Mouse (Mus musculus): ENCODE results near the gene Olfr316. TPM values are rescaled to one million over a fixed set of nuclear protein-coding genes. Genes with fewer than 3 reads are reported as not detected.
"Not testable (repeated sequence)": the region's sequence is repeated elsewhere in the genome, so short reads cannot be mapped to it uniquely, and the experiment has no call there.

Olfr316 gene
- total RNA-seq (2012; rRNA removed) = not detected in 2 replicates
- total RNA-seq (2014; rRNA removed) = not detected in 2 replicates
- not detected in 2 replicates for polyA plus RNA-seq (2012; ENCODE audit: insufficient read length, low read depth)

- Histone ChIP-seq H3K9me3 (replicated peaks; ENCODE audit: low read length) (no peaks in the 10 kb centered on the region), H3K36me3 (replicated peaks in 1 of 2; ENCODE audit: control insufficient read depth in 1 of 2, insufficient read depth in 1 of 2, low read length in 1 of 2) (no peaks in the 10 kb centered on the region), H3K9ac (ENCODE audit: insufficient read depth, low read depth) (no peak within 1 kb of the TSS), H3K4me3 (replicated peaks in 1 of 3; ENCODE audit: low read depth in 2 of 3, low read length in 2 of 3, poor library complexity in 1 of 3) (no peak within 1 kb of the TSS), H3K4me2 (ENCODE audit: insufficient read depth, low read depth, poor library complexity, severe bottlenecking) (no peak within 1 kb of the TSS), H3K4me1 (ENCODE audit: control insufficient read depth in 1 of 2, insufficient read depth in 2 of 2) (no peaks in the 10 kb centered on the region), H3K27me3 (replicated peaks) (peaks cover 38% of the 10 kb centered on the region), H3K79me2 (replicated peaks; ENCODE audit: control insufficient read depth, extremely low read depth, insufficient read depth, poor library complexity, severe bottlenecking) (no peaks in the 10 kb centered on the region), H3K27ac (ENCODE audit: insufficient read depth, low read depth) (no peak within 1 kb of the TSS)
- in situ Hi-C loops (cut with MboI; ENCODE audit: low pct_ligation_motif_present, low pct_unique_long_range_greater_than_20kb, low sequenced_read_pairs) (no loop called here), dilution Hi-C loops (cut with MboI; ENCODE audit: extremely low pct_ligation_motif_present, extremely low pct_unique_long_range_greater_than_20kb, low sequenced_read_pairs) (no loop called here)
- TF ChIP-seq RCOR1 (conservative IDR thresholded peaks at IDR 0.05; ENCODE audit: low read depth, low read length) (no peak), UBTF (IDR thresholded peaks at IDR 0.05; ENCODE audit: low read depth, low read length) (no peak), ZC3H11A (IDR thresholded peaks at IDR 0.05; ENCODE audit: low read depth, low read length) (no peak), MAFK (IDR thresholded peaks at IDR 0.05; ENCODE audit: insufficient replicate concordance, low read length) (no peak), MAZ (IDR thresholded peaks at IDR 0.05; ENCODE audit: low read depth, low read length) (no peak), POLR2A (IDR thresholded peaks at IDR 0.05; ENCODE audit: low read depth, low read length) (no peak), JUN (IDR thresholded peaks at IDR 0.05; ENCODE audit: insufficient read depth, low read depth, low read length) (no peak), POLR2AphosphoS2 (IDR thresholded peaks at IDR 0.05; ENCODE audit: low read depth, low read length) (no peak), SMC3 (IDR thresholded peaks at IDR 0.05; ENCODE audit: low read depth, low read length) (no peak), NRF1 (IDR thresholded peaks at IDR 0.05; ENCODE audit: low read depth, low read length) (no peak)
- no peak for DNase-seq (ENCODE audit: extremely low read depth)
Observed at GRCm38 (mm10) chr11:58752434-58752833, at the start of gene Olfr316. Gene Olfr316 (plus strand): TSS chr11:58752734.

- in situ Hi-C loops (cut with MboI; ENCODE audit: low pct_ligation_motif_present, low pct_unique_long_range_greater_than_20kb, low sequenced_read_pairs) = no loop called here
- Histone ChIP-seq H3K4me2 (ENCODE audit: insufficient read depth, low read depth, poor library complexity, severe bottlenecking) (no peak overlapping the region), H3K79me2 (replicated peaks; ENCODE audit: control insufficient read depth, extremely low read depth, insufficient read depth, poor library complexity, severe bottlenecking) (no peaks in the 10 kb centered on the region), H3K4me1 (ENCODE audit: control insufficient read depth in 1 of 2, insufficient read depth in 2 of 2) (no peaks in the 10 kb centered on the region), H3K27ac (ENCODE audit: insufficient read depth, low read depth) (no peak overlapping the region), H3K36me3 (replicated peaks in 1 of 2; ENCODE audit: control insufficient read depth in 1 of 2, insufficient read depth in 1 of 2, low read length in 1 of 2) (no peaks in the 10 kb centered on the region), H3K9me3 (replicated peaks; ENCODE audit: low read length) (no peaks in the 10 kb centered on the region), H3K4me3 (replicated peaks in 1 of 3; ENCODE audit: low read depth in 2 of 3, low read length in 2 of 3, poor library complexity in 1 of 3) (no peak overlapping the region), H3K9ac (ENCODE audit: insufficient read depth, low read depth) (no peak overlapping the region), H3K27me3 (replicated peaks) (peaks cover 47% of the 10 kb centered on the region)
- TF ChIP-seq CHD1 (IDR thresholded peaks at IDR 0.05; ENCODE audit: low read depth, low read length) = no peak
- TF ChIP-seq SIN3A (IDR thresholded peaks at IDR 0.05; ENCODE audit: low read length) = no peak
- TF ChIP-seq TCF12 (IDR thresholded peaks at IDR 0.05; ENCODE audit: low read depth, low read length) = no peak
- no peak for TF ChIP-seq POLR2AphosphoS2 (IDR thresholded peaks at IDR 0.05; ENCODE audit: low read depth, low read length)
- no peak for TF ChIP-seq MXI1 (IDR thresholded peaks at IDR 0.05; ENCODE audit: low read depth, low read length)
- TF ChIP-seq CHD2 (IDR thresholded peaks at IDR 0.05; ENCODE audit: low read length) = no peak
- dilution Hi-C loops (cut with MboI; ENCODE audit: extremely low pct_ligation_motif_present, extremely low pct_unique_long_range_greater_than_20kb, low sequenced_read_pairs) = no loop called here
- no peak for DNase-seq (ENCODE audit: extremely low read depth)
Observed at GRCm38 (mm10) chr11:58709086-58709485, 43.4 kb upstream of the Olfr316 start.

- in situ Hi-C loops (cut with MboI; ENCODE audit: low pct_ligation_motif_present, low pct_unique_long_range_greater_than_20kb, low sequenced_read_pairs); H3K36me3 ChIP-seq (replicated peaks in 1 of 2; ENCODE audit: control insufficient read depth in 1 of 2, insufficient read depth in 1 of 2, low read length in 1 of 2); H3K9me3 ChIP-seq (replicated peaks; ENCODE audit: low read length); H3K9ac ChIP-seq (ENCODE audit: insufficient read depth, low read depth); H3K4me2 ChIP-seq (ENCODE audit: insufficient read depth, low read depth, poor library complexity, severe bottlenecking); H3K27ac ChIP-seq (ENCODE audit: insufficient read depth, low read depth); H3K79me2 ChIP-seq (replicated peaks; ENCODE audit: control insufficient read depth, extremely low read depth, insufficient read depth, poor library complexity, severe bottlenecking); DNase-seq (ENCODE audit: extremely low read depth); dilution Hi-C loops (cut with MboI; ENCODE audit: extremely low pct_ligation_motif_present, extremely low pct_unique_long_range_greater_than_20kb, low sequenced_read_pairs); H3K4me1 ChIP-seq (ENCODE audit: control insufficient read depth in 1 of 2, insufficient read depth in 2 of 2); H3K4me3 ChIP-seq (replicated peaks in 1 of 3; ENCODE audit: low read depth in 2 of 3, low read length in 2 of 3, poor library complexity in 1 of 3): not testable (repeated sequence)
- H3K27me3 ChIP-seq (replicated peaks) = peaks cover 22% of the 10 kb centered on the region
Observed at GRCm38 (mm10) chr11:58717723-58718122, 34.8 kb upstream of the Olfr316 start.
